Mouse (Mus musculus): Measurements from ENCODE around the gene Pign. TPM values are rescaled to one million over a fixed set of nuclear protein-coding genes. Genes with fewer than 3 reads are reported as not detected.

Pign gene
- total and polyA plus RNA-seq, 3 experiments, result 27.1 to 59.0 (median 36.1) TPM

DNA sequence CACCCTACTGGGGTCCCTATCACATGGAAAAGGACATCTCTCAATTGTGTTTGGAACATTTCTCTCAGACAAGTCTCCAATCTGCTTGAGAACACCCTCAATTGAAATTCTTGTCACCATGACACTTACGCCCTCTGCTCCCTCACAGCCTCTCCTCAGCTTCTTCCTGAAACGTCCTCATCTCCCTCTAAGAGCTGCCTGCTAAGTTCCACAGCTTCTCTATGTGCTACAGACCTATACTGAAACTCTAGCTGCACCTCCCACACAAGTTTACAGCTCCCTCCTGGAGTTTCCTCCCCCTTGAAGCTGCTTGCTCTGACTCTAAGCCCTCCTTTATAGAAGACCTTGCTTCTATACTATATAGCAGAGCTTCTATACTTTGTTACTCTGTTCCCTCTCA lies 139.7 kb downstream of the Pign start:
- no peaks in the 10 kb centered on the region; a peak in 1 of 4 replicates for H3K36me3 ChIP-seq (ENCODE audit: control insufficient read depth in 1 of 2, insufficient read depth in 2 of 2, low read length in 2 of 2)
- DNase-seq (ENCODE audit: low read depth, low spot score), result no peak
- H3K79me2 ChIP-seq (ENCODE audit: control insufficient read depth, insufficient read depth, low read length, poor library complexity), result no peaks in the 10 kb centered on the region
- no peaks in the 10 kb centered on the region for H3K4me1 ChIP-seq (ENCODE audit: control insufficient read depth in 1 of 2, insufficient read depth in 2 of 2, low read length in 2 of 2)
- H3K27ac ChIP-seq (ENCODE audit: control insufficient read depth, low read depth, low read length), result no peak overlapping the region
- TF ChIP-seq TBP (IDR thresholded peaks at IDR 0.05; ENCODE audit: low read depth, low read length), result no peak
- no peaks in the 10 kb centered on the region for H3K27me3 ChIP-seq (ENCODE audit: control insufficient read depth in 1 of 2, insufficient read depth in 2 of 2, low read length in 2 of 2)
- H3K4me3 ChIP-seq (ENCODE audit: control insufficient read depth in 1 of 2, insufficient read depth in 1 of 2, low read depth in 2 of 2, low read length in 2 of 2), result no peak overlapping the region
- no peak overlapping the region for H3K9ac ChIP-seq (ENCODE audit: control insufficient read depth, low read depth, low read length, poor library complexity, severe bottlenecking)
- H3K9me3 ChIP-seq (replicated peaks; ENCODE audit: insufficient read depth, low read length), result no peaks in the 10 kb centered on the region

DNA sequence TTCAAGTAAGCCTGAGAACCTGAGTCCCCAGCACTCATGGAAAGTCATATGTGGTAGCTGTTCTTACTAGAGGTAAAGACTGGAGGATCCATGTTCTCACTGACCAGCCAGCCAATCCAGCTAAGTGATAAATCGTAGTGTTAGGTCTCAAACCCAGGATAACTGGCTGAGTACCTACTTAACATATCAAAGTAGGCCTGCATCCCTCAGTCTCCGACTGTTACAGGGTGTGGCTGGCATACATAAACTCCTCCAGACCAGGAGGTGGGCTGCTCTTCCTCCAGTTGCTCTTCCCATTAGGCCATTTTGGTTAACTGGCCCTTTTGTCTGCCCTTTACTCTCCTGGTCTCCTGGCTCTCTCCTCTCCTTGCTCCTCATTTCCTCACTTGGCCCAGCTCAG lies 141.2 kb downstream of the Pign start:
- no peak for DNase-seq (ENCODE audit: low read depth, low spot score)
- no peak overlapping the region for H3K9ac ChIP-seq (ENCODE audit: control insufficient read depth, low read depth, low read length, poor library complexity, severe bottlenecking)
- H3K36me3 ChIP-seq (ENCODE audit: control insufficient read depth in 1 of 2, insufficient read depth in 2 of 2, low read length in 2 of 2), result no peaks in the 10 kb centered on the region; a peak in 1 of 4 replicates
- no peaks in the 10 kb centered on the region for H3K9me3 ChIP-seq (replicated peaks; ENCODE audit: insufficient read depth, low read length)
- TF ChIP-seq TBP (IDR thresholded peaks at IDR 0.05; ENCODE audit: low read depth, low read length) (no peak), NRF1 (IDR thresholded peaks at IDR 0.05; ENCODE audit: insufficient read depth, low read depth, low read length, poor library complexity, severe bottlenecking) (no peak), POLR2AphosphoS5 (IDR thresholded peaks at IDR 0.05; ENCODE audit: borderline replicate concordance, low read depth, low read length) (no peak), KAT2A (conservative IDR thresholded peaks at IDR 0.05; ENCODE audit: low read depth, low read length) (no peak), JUND (IDR thresholded peaks at IDR 0.05; ENCODE audit: low read depth, low read length) (no peak), ZC3H11A (IDR thresholded peaks at IDR 0.05; ENCODE audit: low read depth, low read length) (no peak), USF1 (IDR thresholded peaks at IDR 0.05; ENCODE audit: low read depth, low read length) (no peak), TCF12 (IDR thresholded peaks at IDR 0.05; ENCODE audit: low read depth, low read length) (no peak), MYC (IDR thresholded peaks at IDR 0.05; ENCODE audit: low read depth, low read length) (no peak), MYB (IDR thresholded peaks at IDR 0.05; ENCODE audit: low read depth, low read length) (no peak), EP300 (IDR thresholded peaks at IDR 0.05; ENCODE audit: low read depth in 1 of 2, low read length in 2 of 2) (no peak), RCOR1 (IDR thresholded peaks at IDR 0.05; ENCODE audit: low read depth, low read length) (no peak), GABPA (IDR thresholded peaks at IDR 0.05; ENCODE audit: low read depth, low read length) (no peak), ETS1 (IDR thresholded peaks at IDR 0.05; ENCODE audit: low read depth, low read length) (no peak), POLR2AphosphoS2 (IDR thresholded peaks at IDR 0.05; ENCODE audit: low read length) (no peak), ELF1 (IDR thresholded peaks at IDR 0.05; ENCODE audit: low read depth, low read length) (no peak), TAL1 (IDR thresholded peaks at IDR 0.05; ENCODE audit: low read length) (no peak), NELFE (IDR thresholded peaks at IDR 0.05; ENCODE audit: low read depth, low read length) (no peak), MAX (IDR thresholded peaks at IDR 0.05; ENCODE audit: low read length) (no peak)
- H3K27me3 ChIP-seq (ENCODE audit: control insufficient read depth in 1 of 2, insufficient read depth in 2 of 2, low read length in 2 of 2), result no peaks in the 10 kb centered on the region
- no peaks in the 10 kb centered on the region for H3K4me1 ChIP-seq (ENCODE audit: control insufficient read depth in 1 of 2, insufficient read depth in 2 of 2, low read length in 2 of 2)
- no peak overlapping the region for H3K4me3 ChIP-seq (ENCODE audit: control insufficient read depth in 1 of 2, insufficient read depth in 1 of 2, low read depth in 2 of 2, low read length in 2 of 2)
- no peaks in the 10 kb centered on the region for H3K79me2 ChIP-seq (ENCODE audit: control insufficient read depth, insufficient read depth, low read length, poor library complexity)
- no peak overlapping the region for H3K27ac ChIP-seq (ENCODE audit: control insufficient read depth, low read depth, low read length)
